Mouse (Mus musculus): ENCODE data around the gene Hnf4a. TPM values are rescaled to one million over a fixed set of nuclear protein-coding genes. Genes with fewer than 3 reads are reported as not detected.

The Hnf4a gene
- polyA plus RNA-seq, 1 experiment from 2014 or later = not detected

DNA sequence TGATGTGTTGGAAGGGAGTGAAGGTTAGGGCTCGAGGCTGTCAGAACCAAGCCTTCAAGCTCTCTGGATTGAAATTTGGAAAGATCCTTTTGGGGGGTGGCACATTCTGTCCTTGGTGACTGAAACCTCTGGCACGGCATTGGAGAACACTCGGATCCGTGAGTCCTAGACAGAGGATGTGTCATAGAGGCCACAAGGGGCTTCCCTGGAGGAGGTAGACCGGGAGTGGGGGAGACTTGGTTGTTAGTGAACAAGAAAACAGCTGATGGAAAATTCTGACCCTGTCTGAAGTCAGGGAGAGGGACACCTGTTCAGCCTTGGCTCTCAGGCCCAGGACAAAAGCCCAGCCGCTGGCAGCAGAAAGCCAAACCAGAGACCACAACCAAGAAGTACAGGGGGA lies 48.4 kb downstream of the Hnf4a start:
- Histone ChIP-seq H3K4me3 (replicated peaks; ENCODE audit: low read length) (no peak overlapping the region), H3K27me3 (ENCODE audit: control insufficient read depth, insufficient read depth, low read length) (no peaks in the 10 kb centered on the region), H3K9me3 (ENCODE audit: control insufficient read depth, low read length) (no peaks in the 10 kb centered on the region), H3K9ac (no peak overlapping the region), H3K4me2 (replicated peaks) (no peak overlapping the region), H3K36me3 (replicated peaks; ENCODE audit: control insufficient read depth, insufficient read depth) (no peaks in the 10 kb centered on the region), H3K27ac (no peak overlapping the region), H3K4me1 (replicated peaks; ENCODE audit: control insufficient read depth, insufficient read depth, low read length) (no peaks in the 10 kb centered on the region)
- DNase-seq (ENCODE audit: low spot score) (no peak), ATAC-seq (ENCODE audit: low FRiP score) (no peak)
- WGBS = 81% methylated on average over 6 of the region's 6 CpGs

DNA sequence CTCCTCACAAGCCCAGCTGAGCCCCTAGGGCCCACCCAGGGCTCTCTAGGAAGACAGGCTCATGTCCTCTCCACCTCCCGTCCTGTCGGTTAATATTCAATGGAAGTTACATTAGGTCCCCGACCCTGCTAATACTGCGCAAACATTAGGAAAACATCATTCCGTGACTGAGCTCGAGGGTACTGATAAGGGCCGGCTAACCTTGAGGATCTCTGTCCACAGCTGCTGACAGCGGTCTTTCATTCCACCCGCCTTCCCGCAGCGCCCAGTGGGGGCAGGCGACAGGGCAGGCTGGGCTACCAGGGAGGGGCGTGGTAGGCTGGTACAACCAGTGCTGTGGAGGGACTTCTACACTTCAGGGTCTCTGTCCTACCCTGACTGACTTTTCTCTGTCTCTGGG lies 48.8 kb downstream of the Hnf4a start:
- no peak for ATAC-seq (ENCODE audit: low FRiP score)

DNA sequence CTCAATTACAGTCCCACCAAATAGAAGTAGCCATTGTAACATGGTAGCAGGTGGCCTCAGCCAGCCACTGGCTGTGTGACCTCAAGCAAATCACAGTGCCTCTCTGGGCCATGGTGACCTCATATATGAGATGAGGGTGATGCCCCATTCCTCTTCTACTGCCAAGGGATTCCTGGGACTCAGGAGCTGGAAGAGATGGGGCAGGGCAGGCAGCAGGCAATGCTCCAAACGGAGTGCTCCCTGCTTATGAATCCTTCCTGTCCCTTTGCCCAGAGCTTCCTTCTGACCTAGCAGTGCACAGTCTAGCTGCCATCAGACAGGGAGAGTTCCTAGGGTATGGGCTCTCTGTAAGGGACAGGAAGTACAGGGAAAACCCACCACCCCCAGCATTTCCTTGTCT lies 51.9 kb downstream of the Hnf4a start:
- H3K4me3 ChIP-seq (replicated peaks; ENCODE audit: low read length) = no peak overlapping the region
- 87% methylated on average over 1 of the region's 1 CpGs for WGBS
- H3K9ac ChIP-seq = no peak overlapping the region
- ATAC-seq (ENCODE audit: low FRiP score) (no peak), DNase-seq (ENCODE audit: low spot score) (no peak)
- H3K27me3 ChIP-seq (ENCODE audit: control insufficient read depth, insufficient read depth, low read length) = no peaks in the 10 kb centered on the region
- H3K4me2 ChIP-seq (replicated peaks) = no peak overlapping the region
- H3K36me3 ChIP-seq (replicated peaks; ENCODE audit: control insufficient read depth, insufficient read depth) = no peaks in the 10 kb centered on the region
- H3K27ac ChIP-seq = no peak overlapping the region
- no peaks in the 10 kb centered on the region for H3K4me1 ChIP-seq (replicated peaks; ENCODE audit: control insufficient read depth, insufficient read depth, low read length)
- H3K9me3 ChIP-seq (ENCODE audit: control insufficient read depth, low read length) = no peaks in the 10 kb centered on the region

More for the DNA sequence above, 48.8 kb downstream of the Hnf4a start:
- Histone ChIP-seq H3K9ac (no peak overlapping the region), H3K4me3 (replicated peaks; ENCODE audit: low read length) (no peak overlapping the region), H3K27me3 (ENCODE audit: control insufficient read depth, insufficient read depth, low read length) (no peaks in the 10 kb centered on the region), H3K9me3 (ENCODE audit: control insufficient read depth, low read length) (no peaks in the 10 kb centered on the region), H3K36me3 (replicated peaks; ENCODE audit: control insufficient read depth, insufficient read depth) (no peaks in the 10 kb centered on the region), H3K27ac (no peak overlapping the region), H3K4me1 (replicated peaks; ENCODE audit: control insufficient read depth, insufficient read depth, low read length) (no peaks in the 10 kb centered on the region), H3K4me2 (replicated peaks) (no peak overlapping the region)
- 79% methylated on average over 13 of the region's 13 CpGs for WGBS
- no peak for DNase-seq (ENCODE audit: low spot score)

DNA sequence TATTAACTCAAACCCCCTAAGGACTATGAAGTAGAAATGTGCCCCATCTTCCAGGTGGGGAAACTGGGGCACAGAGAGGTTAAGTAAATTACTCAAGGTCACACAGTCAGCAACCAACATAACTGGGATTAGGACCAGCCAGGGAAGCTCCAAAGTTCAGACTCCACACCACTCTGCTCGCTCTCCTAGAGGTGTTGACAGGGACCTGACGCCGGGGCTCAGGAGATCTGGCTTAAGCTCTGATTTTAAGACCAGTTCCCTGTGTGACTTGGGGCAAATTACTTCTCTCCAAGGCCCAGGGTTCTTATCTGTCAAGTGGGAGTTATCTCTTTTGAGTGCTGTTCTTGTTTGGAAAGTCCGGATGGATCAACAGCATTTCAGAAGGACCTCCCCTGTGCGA lies 52.6 kb downstream of the Hnf4a start:
- 90% methylated on average over 5 of the region's 5 CpGs for WGBS
- Histone ChIP-seq H3K4me3 (replicated peaks; ENCODE audit: low read length) (no peak overlapping the region), H3K9ac (no peak overlapping the region), H3K4me1 (replicated peaks; ENCODE audit: control insufficient read depth, insufficient read depth, low read length) (no peaks in the 10 kb centered on the region), H3K4me2 (replicated peaks) (no peak overlapping the region), H3K9me3 (ENCODE audit: control insufficient read depth, low read length) (no peaks in the 10 kb centered on the region), H3K36me3 (replicated peaks; ENCODE audit: control insufficient read depth, insufficient read depth) (no peaks in the 10 kb centered on the region), H3K27me3 (ENCODE audit: control insufficient read depth, insufficient read depth, low read length) (no peaks in the 10 kb centered on the region), H3K27ac (no peak overlapping the region)
- ATAC-seq (ENCODE audit: low FRiP score) (no peak), DNase-seq (ENCODE audit: low spot score) (no peak)

DNA sequence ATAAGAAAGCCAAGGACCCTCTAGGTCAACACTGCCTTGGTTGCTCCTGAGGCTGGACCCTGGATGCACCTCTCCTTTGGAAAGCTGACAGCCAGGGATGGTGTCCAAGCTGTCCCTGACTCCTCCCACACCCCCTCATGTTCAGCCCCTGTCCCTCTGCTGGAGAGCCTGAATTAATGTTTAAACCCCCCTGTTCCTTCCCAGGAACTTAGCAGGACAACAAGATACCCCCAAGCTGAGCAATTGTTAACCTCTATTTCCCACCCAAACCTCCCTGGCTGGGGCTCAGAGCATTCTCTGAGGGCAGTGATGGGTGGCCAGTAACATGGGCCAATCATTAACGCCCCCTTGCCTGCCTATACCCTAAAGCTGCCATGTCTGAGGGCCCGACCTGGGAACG lies 53.6 kb downstream of the Hnf4a start:
- ATAC-seq (ENCODE audit: low FRiP score) = no peak
- no peak overlapping the region for H3K4me2 ChIP-seq (replicated peaks)
- 66% methylated on average over 3 of the region's 3 CpGs for WGBS
- H3K27ac ChIP-seq = no peak overlapping the region
- H3K4me3 ChIP-seq (replicated peaks; ENCODE audit: low read length) = no peak overlapping the region
- no peak for DNase-seq (ENCODE audit: low spot score)
- H3K27me3 ChIP-seq (ENCODE audit: control insufficient read depth, insufficient read depth, low read length) = no peaks in the 10 kb centered on the region
- no peaks in the 10 kb centered on the region for H3K9me3 ChIP-seq (ENCODE audit: control insufficient read depth, low read length)
- H3K9ac ChIP-seq = no peak overlapping the region
- no peaks in the 10 kb centered on the region for H3K4me1 ChIP-seq (replicated peaks; ENCODE audit: control insufficient read depth, insufficient read depth, low read length)
- no peaks in the 10 kb centered on the region for H3K36me3 ChIP-seq (replicated peaks; ENCODE audit: control insufficient read depth, insufficient read depth)

DNA sequence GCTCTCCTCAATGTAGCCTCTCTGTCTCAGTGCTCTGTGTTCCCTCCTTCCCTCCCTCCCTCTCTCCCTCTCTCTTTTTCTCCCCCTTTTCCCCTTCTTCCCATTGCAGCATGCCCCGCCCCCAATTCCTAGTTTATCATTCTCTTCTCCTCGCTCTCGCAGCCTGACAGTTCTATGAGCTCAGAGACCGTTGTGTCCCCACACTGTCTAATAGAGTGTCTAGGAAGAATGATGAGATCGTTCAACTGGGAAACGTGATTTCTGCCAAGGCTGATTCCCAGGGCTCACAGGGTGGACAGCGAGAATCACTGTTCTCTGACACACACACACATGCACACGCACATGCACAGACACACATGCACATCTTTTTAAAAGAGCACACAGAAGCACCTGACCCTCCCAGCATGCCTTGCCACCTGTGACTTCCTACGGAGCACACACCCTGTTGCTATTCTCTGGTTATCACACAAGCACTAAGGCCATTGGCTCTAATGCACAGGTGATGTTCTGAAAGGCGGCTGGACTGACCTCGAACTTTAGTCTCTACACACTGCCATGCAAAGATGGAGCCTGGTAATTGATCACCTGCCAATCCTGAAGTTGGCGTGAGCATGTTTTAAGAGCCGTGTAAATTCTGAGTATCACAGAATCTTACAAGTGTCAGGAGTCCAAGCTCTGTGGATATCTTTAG lies 54.8 kb downstream of the Hnf4a start:
- 52% methylated on average over 13 of the region's 13 CpGs for WGBS
- Histone ChIP-seq H3K36me3 (replicated peaks; ENCODE audit: control insufficient read depth, insufficient read depth) (no peaks in the 10 kb centered on the region), H3K9me3 (ENCODE audit: control insufficient read depth, low read length) (no peaks in the 10 kb centered on the region), H3K27ac (peak overlapping the region; percentile 38), H3K4me3 (replicated peaks; ENCODE audit: low read length) (no peak overlapping the region), H3K4me2 (replicated peaks) (no peak overlapping the region), H3K4me1 (replicated peaks; ENCODE audit: control insufficient read depth, insufficient read depth, low read length) (no peaks in the 10 kb centered on the region), H3K27me3 (ENCODE audit: control insufficient read depth, insufficient read depth, low read length) (no peaks in the 10 kb centered on the region), H3K9ac (no peak overlapping the region)
- ATAC-seq (ENCODE audit: low FRiP score) = peak; percentile 62
- peak; percentile 42 for DNase-seq (ENCODE audit: low spot score)

DNA sequence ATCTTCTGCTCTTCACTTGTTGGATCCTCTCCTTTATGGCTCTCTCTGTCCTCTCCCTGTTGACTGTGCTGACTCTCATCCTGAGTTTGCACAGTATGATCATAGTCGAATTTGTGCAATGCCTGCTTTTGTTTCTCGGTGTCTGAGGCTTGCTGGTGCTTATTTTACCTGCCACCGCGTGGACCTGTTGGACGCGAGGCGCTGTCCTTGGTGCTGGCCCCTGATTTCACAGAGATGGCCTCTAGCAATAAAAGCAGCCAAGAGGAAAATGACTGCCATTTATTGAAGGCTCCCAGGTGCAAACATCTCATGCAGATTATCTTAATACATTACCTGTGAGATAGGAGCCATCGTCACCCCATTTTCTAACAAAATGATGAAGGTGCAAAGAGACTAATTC lies 58.0 kb downstream of the Hnf4a start:
- Histone ChIP-seq H3K4me1 (replicated peaks; ENCODE audit: control insufficient read depth, insufficient read depth, low read length) (no peaks in the 10 kb centered on the region), H3K27ac (no peak overlapping the region), H3K4me3 (replicated peaks; ENCODE audit: low read length) (no peak overlapping the region), H3K4me2 (replicated peaks) (no peak overlapping the region), H3K27me3 (ENCODE audit: control insufficient read depth, insufficient read depth, low read length) (no peaks in the 10 kb centered on the region), H3K9ac (no peak overlapping the region), H3K9me3 (ENCODE audit: control insufficient read depth, low read length) (no peaks in the 10 kb centered on the region), H3K36me3 (replicated peaks; ENCODE audit: control insufficient read depth, insufficient read depth) (no peaks in the 10 kb centered on the region)
- DNase-seq (ENCODE audit: low spot score) (no peak), ATAC-seq (ENCODE audit: low FRiP score) (no peak)
- 38% methylated on average over 8 of the region's 8 CpGs for WGBS

DNA sequence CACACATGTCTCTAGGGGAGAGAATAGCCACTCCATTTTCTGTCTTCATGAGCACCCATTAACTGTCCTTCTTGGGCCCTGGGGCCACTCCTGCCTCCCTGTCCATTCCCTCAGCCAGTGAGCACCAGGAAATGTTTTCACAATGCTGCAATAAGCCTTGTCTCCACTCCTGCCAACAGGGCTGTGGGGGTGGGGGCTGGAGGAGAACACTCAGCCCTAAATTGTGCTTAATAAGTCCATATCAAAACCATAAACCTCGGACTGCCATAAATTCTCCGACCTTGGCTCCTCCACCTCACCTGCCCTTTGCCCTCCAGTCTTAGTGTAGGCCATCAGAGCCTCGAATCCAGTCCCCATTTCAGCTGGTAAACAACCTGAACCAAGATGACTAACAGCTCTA lies 67.7 kb downstream of the Hnf4a start:
- no peak for DNase-seq (ENCODE audit: low spot score)
- Histone ChIP-seq H3K4me2 (replicated peaks) (no peak overlapping the region), H3K27ac (no peak overlapping the region), H3K9me3 (ENCODE audit: control insufficient read depth, low read length) (no peaks in the 10 kb centered on the region), H3K4me3 (replicated peaks; ENCODE audit: low read length) (no peak overlapping the region), H3K9ac (no peak overlapping the region), H3K27me3 (ENCODE audit: control insufficient read depth, insufficient read depth, low read length) (no peaks in the 10 kb centered on the region), H3K36me3 (replicated peaks; ENCODE audit: control insufficient read depth, insufficient read depth) (no peaks in the 10 kb centered on the region), H3K4me1 (replicated peaks; ENCODE audit: control insufficient read depth, insufficient read depth, low read length) (no peaks in the 10 kb centered on the region)
- no peak for ATAC-seq (ENCODE audit: low FRiP score)
- WGBS = 91% methylated on average over 3 of the region's 3 CpGs

DNA sequence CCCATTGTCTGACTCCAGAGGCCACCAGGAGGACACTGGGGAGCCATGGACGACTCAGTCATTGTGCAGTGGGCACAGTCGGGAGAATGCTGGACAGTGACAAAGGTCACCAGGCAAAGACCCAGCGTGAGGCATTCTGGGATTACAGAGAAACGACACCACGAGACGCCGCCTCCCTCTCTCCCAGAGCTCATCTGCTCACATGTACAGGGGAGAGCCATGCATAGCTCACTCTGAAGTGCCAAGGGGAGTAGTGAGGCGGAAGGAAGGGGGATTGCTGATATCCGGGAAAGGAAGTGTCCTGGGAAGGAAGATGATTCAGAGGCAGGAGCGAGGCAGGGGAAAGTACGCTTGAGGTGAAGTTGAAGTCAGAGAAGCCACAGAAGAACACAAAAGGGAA lies 68.6 kb downstream of the Hnf4a start:
- Histone ChIP-seq H3K27ac (no peak overlapping the region), H3K9ac (no peak overlapping the region), H3K4me1 (replicated peaks; ENCODE audit: control insufficient read depth, insufficient read depth, low read length) (no peaks in the 10 kb centered on the region), H3K4me3 (replicated peaks; ENCODE audit: low read length) (no peak overlapping the region), H3K27me3 (ENCODE audit: control insufficient read depth, insufficient read depth, low read length) (no peaks in the 10 kb centered on the region), H3K36me3 (replicated peaks; ENCODE audit: control insufficient read depth, insufficient read depth) (no peaks in the 10 kb centered on the region), H3K9me3 (ENCODE audit: control insufficient read depth, low read length) (no peaks in the 10 kb centered on the region), H3K4me2 (replicated peaks) (no peak overlapping the region)
- DNase-seq (ENCODE audit: low spot score) = no peak
- 35% methylated on average over 11 of the region's 11 CpGs for WGBS
- ATAC-seq (ENCODE audit: low FRiP score) = no peak

DNA sequence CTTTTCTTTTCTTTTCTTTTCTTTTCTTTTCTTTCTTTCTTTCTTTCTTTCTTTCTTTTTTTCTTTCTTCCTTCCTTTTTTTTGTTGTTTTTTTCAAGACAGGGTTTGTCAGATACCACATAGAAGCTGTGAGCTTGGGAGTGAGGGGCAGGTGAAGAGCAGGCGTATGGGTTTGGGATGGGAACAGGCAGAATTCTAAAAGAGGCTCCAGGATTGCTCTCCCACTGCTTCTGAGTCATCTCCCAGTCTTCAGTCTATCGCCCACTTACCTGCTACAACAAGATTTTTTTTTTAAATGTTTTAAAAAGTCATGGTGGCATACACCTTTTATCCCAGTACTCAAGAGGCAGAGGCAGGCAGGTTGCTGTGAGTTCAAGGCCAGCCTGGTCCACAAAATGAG lies 71.4 kb downstream of the Hnf4a start:
- no peaks in the 10 kb centered on the region for H3K4me1 ChIP-seq (replicated peaks; ENCODE audit: control insufficient read depth, insufficient read depth, low read length)
- no peaks in the 10 kb centered on the region for H3K9me3 ChIP-seq (ENCODE audit: control insufficient read depth, low read length)
- H3K4me3 ChIP-seq (replicated peaks; ENCODE audit: low read length) = no peak overlapping the region
- no peak overlapping the region for H3K27ac ChIP-seq
- H3K27me3 ChIP-seq (ENCODE audit: control insufficient read depth, insufficient read depth, low read length) = no peaks in the 10 kb centered on the region
- no peak overlapping the region for H3K9ac ChIP-seq
- ATAC-seq (ENCODE audit: low FRiP score) (no peak), DNase-seq (ENCODE audit: low spot score) (no peak)
- H3K4me2 ChIP-seq (replicated peaks) = no peak overlapping the region
- WGBS = 88% methylated on average over 2 of the region's 2 CpGs
- no peaks in the 10 kb centered on the region for H3K36me3 ChIP-seq (replicated peaks; ENCODE audit: control insufficient read depth, insufficient read depth)

Measured in hindbrain, embryonic 14.5 days (tissue).